Mouse (Mus musculus) liver, postnatal 0 days (tissue): Measurements from ENCODE around the gene Zbtb8b. TPM values are rescaled to one million over a fixed set of nuclear protein-coding genes. Genes with fewer than 3 reads are reported as not detected.
A peak's percentile ranks its signal among the peaks of the same experiment; 100 is the strongest.

Experiments
- ATAC-seq: fragments of 200-750 bp; cut with Nextera tagmentation; 2 replicates; pipeline ENCODE4 v1.8.0; 2017; ENCODE audit warnings: mild to moderate bottlenecking, moderate library complexity
- DNase-seq: peaks from one replicate; pipeline ENCODE4 v3.0.0-alpha.2; 2016
- H3K27ac ChIP-seq: fragments of 300-500 bp; sonication (generic); 2 replicates; pipeline ENCODE4 v1.5.1; 2014; ENCODE audit warnings: antibody characterized with exemption, moderate library complexity, mild to moderate bottlenecking, low read depth
- H3K27me3 ChIP-seq: fragments of 300-500 bp; sonication (generic); 2 replicates; pipeline ENCODE4 v1.6.1; 2014; ENCODE audit warnings: low read length, control low read depth, mixed read lengths; ENCODE audit not compliant: insufficient read depth
- H3K36me3 ChIP-seq: fragments of 300-500 bp; sonication (generic); replicated peaks from 2 replicates; pipeline ENCODE4 v1.6.1; 2014; ENCODE audit warnings: mild to moderate bottlenecking, control low read depth, low read length, moderate library complexity, mixed read lengths; ENCODE audit not compliant: insufficient read depth
- H3K4me1 ChIP-seq: fragments of 300-500 bp; sonication (generic); 2 replicates; pipeline ENCODE4 v1.6.1; 2014; ENCODE audit warnings: antibody characterized with exemption, mild to moderate bottlenecking, control low read depth; ENCODE audit not compliant: insufficient read depth
- H3K4me2 ChIP-seq: fragments of 300-500 bp; sonication (generic); 2 replicates; pipeline ENCODE4 v1.6.1; 2014; ENCODE audit warnings: low read depth, mild to moderate bottlenecking, low read length, moderate library complexity, mixed read lengths
- H3K4me3 ChIP-seq: fragments of 300-500 bp; sonication (generic); 2 replicates; pipeline ENCODE4 v1.5.1; 2014; ENCODE audit warnings: low read depth, low read length
- H3K9ac ChIP-seq: fragments of 300-500 bp; sonication (generic); replicated peaks from 2 replicates; pipeline ENCODE4 v1.6.1; 2014; ENCODE audit warnings: mild to moderate bottlenecking, moderate library complexity
- H3K9me3 ChIP-seq: fragments of 300-500 bp; sonication (generic); 2 replicates; pipeline ENCODE4 v1.6.1; 2016; ENCODE audit warnings: mild to moderate bottlenecking, control low read depth, low read length, mixed read lengths
- CTCF ChIP-seq: sonication (generic); IDR thresholded peaks from 2 replicates; pipeline ENCODE4 v1.5.1; 2016; ENCODE audit warnings: antibody characterized with exemption, low read depth
- EP300 ChIP-seq: IDR thresholded peaks from 2 replicates; pipeline ENCODE4 v1.6.1; 2016; ENCODE audit warnings: antibody characterized with exemption, low read depth, mild to moderate bottlenecking
- WGBS: fragments of 180-500 bp; shearing (Covaris S2); extraction: QIAGEN DNeasy Blood & Tissue Kit; methylation state at CpG from one replicate; pipeline ENCODE4 v1.1.7; 2014; ENCODE audit not compliant: insufficient replicate concordance; 5-methylcytosine and 5-hydroxymethylcytosine counted together
- polyA plus RNA-seq: library from polyadenylated mRNA; unstranded; fragments of >200 nt; fragmentation: Nextera tagmentation; extraction: Ambion mirVana; gene quantifications from 2 replicates; pipeline ENCODE4 v1.2.1, GENCODE M21; 2015

The Zbtb8b gene
- polyA plus RNA-seq, 1 experiment from 2014 or later: 0.55 TPM

GRCm38 (mm10) chr4:129456126-129456525 is 15.5 kb upstream of the Zbtb8b start:
- DNase-seq (no peak), ATAC-seq (no peak)
- H3K27me3 ChIP-seq: no peaks in the 10 kb centered on the region
- TF ChIP-seq CTCF (no peak), EP300 (no peak)
- no peak overlapping the region for H3K9ac ChIP-seq
- H3K36me3 ChIP-seq: no peaks in the 10 kb centered on the region
- no peak overlapping the region for H3K27ac ChIP-seq
- H3K4me2 ChIP-seq: no peak overlapping the region
- H3K9me3 ChIP-seq: no peaks in the 10 kb centered on the region
- no peak overlapping the region for H3K4me3 ChIP-seq
- 0 out of 2 replicates have a peak, but pooled peaks cover 3% of the 10 kb centered on the region for H3K4me1 ChIP-seq
- WGBS: 56% methylated on average over 5 of the region's 5 CpGs

- TF ChIP-seq CTCF (peak; percentile 99), EP300 (no peak)
- 0% methylated on average over 5 of the region's 5 CpGs for WGBS
- no peak overlapping the region for H3K4me2 ChIP-seq
- no peaks in the 10 kb centered on the region for H3K9me3 ChIP-seq
- DNase-seq (peak; percentile 61), ATAC-seq (peak; percentile 82)
- no peak overlapping the region for H3K4me3 ChIP-seq
- H3K4me1 ChIP-seq: no peaks in the 10 kb centered on the region
- no peak overlapping the region for H3K27ac ChIP-seq
- no peak overlapping the region for H3K9ac ChIP-seq
- H3K36me3 ChIP-seq: no peaks in the 10 kb centered on the region
- no peaks in the 10 kb centered on the region for H3K27me3 ChIP-seq
Observed at GRCm38 (mm10) chr4:129455265-129455664, 14.6 kb upstream of the Zbtb8b start.

- Histone ChIP-seq H3K27ac (no peak overlapping the region), H3K4me2 (no peak overlapping the region), H3K4me3 (no peak overlapping the region), H3K27me3 (no peaks in the 10 kb centered on the region), H3K36me3 (no peaks in the 10 kb centered on the region), H3K4me1 (peaks cover 5% of the 10 kb centered on the region; the same call in 1 of the 2 replicates), H3K9me3 (no peaks in the 10 kb centered on the region), H3K9ac (no peak overlapping the region)
- ATAC-seq (no peak), DNase-seq (no peak)
- TF ChIP-seq EP300: no peak
- WGBS: 79% methylated on average over 15 of the region's 15 CpGs
Observed at GRCm38 (mm10) chr4:129451471-129452169, 11.0 kb upstream of the Zbtb8b start.

- Histone ChIP-seq H3K27me3 (no peaks in the 10 kb centered on the region), H3K4me1 (peaks cover 5% of the 10 kb centered on the region; the same call in 1 of the 2 replicates), H3K9ac (no peak overlapping the region), H3K4me3 (no peak overlapping the region), H3K36me3 (no peaks in the 10 kb centered on the region), H3K9me3 (no peaks in the 10 kb centered on the region), H3K4me2 (no peak overlapping the region), H3K27ac (no peak overlapping the region)
- whole genome bisulfite sequencing: 59% methylated on average over 2 of the region's 2 CpGs
- TF ChIP-seq CTCF (0 out of 2 replicates have a peak, but pooled peaks have one; percentile 16), EP300 (no peak)
- no peak for DNase-seq
- ATAC-seq: no peak
Observed at GRCm38 (mm10) chr4:129450851-129451250, 10.2 kb upstream of the Zbtb8b start.

- H3K27me3 ChIP-seq: no peaks in the 10 kb centered on the region
- ATAC-seq: peak; percentile 95
- no peak overlapping the region for H3K4me2 ChIP-seq
- H3K4me3 ChIP-seq: no peak overlapping the region
- DNase-seq: no peak
- H3K9ac ChIP-seq: no peak overlapping the region
- H3K4me1 ChIP-seq: peaks cover 8% of the 10 kb centered on the region; the same call in 1 of the 2 replicates
- no peak for TF ChIP-seq CTCF
- TF ChIP-seq EP300: no peak; the same call in 1 of the 2 replicates
- 0 out of 2 replicates have a peak overlapping the region, but pooled peaks have one; percentile 32 for H3K27ac ChIP-seq
- no peaks in the 10 kb centered on the region for H3K9me3 ChIP-seq
- H3K36me3 ChIP-seq: no peaks in the 10 kb centered on the region
- WGBS: 70% methylated on average over 6 of the region's 6 CpGs
Observed at GRCm38 (mm10) chr4:129448713-129449112, 8.1 kb upstream of the Zbtb8b start.

- TF ChIP-seq EP300 (no peak), CTCF (no peak)
- Histone ChIP-seq H3K27ac (no peak overlapping the region), H3K9ac (no peak overlapping the region), H3K27me3 (0 out of 2 replicates have a peak, but pooled peaks cover under 1% of the 10 kb centered on the region), H3K4me1 (peaks cover 8% of the 10 kb centered on the region; the same call in 1 of the 2 replicates), H3K9me3 (no peaks in the 10 kb centered on the region), H3K4me2 (no peak overlapping the region), H3K4me3 (no peak overlapping the region), H3K36me3 (no peaks in the 10 kb centered on the region)
- no peak for DNase-seq
- WGBS: 66% methylated on average over 11 of the region's 11 CpGs
- no peak for ATAC-seq
Observed at GRCm38 (mm10) chr4:129447778-129448563, 7.3 kb upstream of the Zbtb8b start.
